Comparison of ENCODE assay signal across 8 mouse cellular contexts in the genomic region with DNA sequence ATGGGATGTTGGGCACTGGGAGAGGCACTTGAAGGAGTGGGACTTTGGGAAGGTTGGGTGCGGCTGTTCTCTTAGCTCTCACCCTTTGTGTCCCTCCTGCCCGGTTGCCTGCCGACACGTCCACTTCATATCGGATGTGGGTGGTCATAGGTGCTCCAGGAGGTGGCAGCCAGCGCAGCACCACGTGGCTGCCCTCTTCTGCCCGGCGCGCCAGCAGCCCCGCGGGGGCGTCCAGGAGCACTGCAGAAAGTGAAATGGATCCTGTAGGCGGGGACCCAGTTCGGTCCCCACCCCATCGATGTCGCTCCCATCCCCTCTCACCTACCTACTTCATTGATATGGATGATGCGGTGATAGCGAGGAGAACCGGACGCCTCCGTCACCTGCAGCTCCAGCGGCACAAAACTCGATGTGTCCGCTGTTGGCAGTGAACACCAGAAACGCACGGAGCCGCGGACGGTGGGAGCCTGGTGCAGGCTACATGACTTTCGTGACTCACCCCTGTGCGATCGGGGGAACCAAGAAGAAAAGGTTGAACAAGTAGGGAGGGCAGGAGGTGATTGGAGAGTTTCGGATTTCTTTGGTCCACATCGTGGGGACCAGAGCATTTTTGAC. TPM values are rescaled to one million over a fixed set of nuclear protein-coding genes. Genes with fewer than 3 reads are reported as not detected.
A peak's percentile ranks its signal among the peaks of the same experiment; 100 is the strongest.
DNase-seq lines count a peak whose midpoint lies in the region; ATAC-seq and TF ChIP-seq lines count a peak whose summit lies in the region.

No protein-coding gene starts in this region.

- no peak for TF ChIP-seq CTCF in lung, embryonic 14.5 days (IDR thresholded peaks at IDR 0.05; ENCODE audit: low read depth)
- TF ChIP-seq CTCF in embryonic fibroblast, embryonic 13.5 days (IDR thresholded peaks at IDR 0.05; ENCODE audit: borderline replicate concordance, insufficient read depth, low read length), result no peak
- TF ChIP-seq CTCF in kidney, postnatal 0 days (IDR thresholded peaks at IDR 0.05; ENCODE audit: low read depth), result no peak; the same call in 1 of the 2 replicates

- no peaks in the 10 kb centered on the region; the same call in 1 of the 2 replicates for H3K36me3 ChIP-seq in lung, embryonic 14.5 days (ENCODE audit: insufficient read depth)
- no peaks in the 10 kb centered on the region for H3K36me3 ChIP-seq in kidney, postnatal 0 days (ENCODE audit: insufficient read depth, low read length)
- H3K36me3 ChIP-seq in midbrain, embryonic 15.5 days (replicated peaks), result no peaks in the 10 kb centered on the region

- H3K9me3 ChIP-seq in lung, embryonic 14.5 days (ENCODE audit: low read depth, low read length), result no peaks in the 10 kb centered on the region
- no peaks in the 10 kb centered on the region for H3K9me3 ChIP-seq in kidney, postnatal 0 days (replicated peaks; ENCODE audit: low read length)
- no peaks in the 10 kb centered on the region for H3K9me3 ChIP-seq in midbrain, embryonic 15.5 days

- peak overlapping the region; percentile 77 for H3K4me2 ChIP-seq in lung, embryonic 14.5 days
- peak overlapping the region; percentile 89 for H3K4me2 ChIP-seq in kidney, postnatal 0 days (ENCODE audit: low read length)
- peak overlapping the region; percentile 65 for H3K4me2 ChIP-seq in midbrain, embryonic 15.5 days

- H3K27ac ChIP-seq in lung, embryonic 14.5 days (ENCODE audit: low read depth), result no peak overlapping the region
- no peak overlapping the region for H3K27ac ChIP-seq in embryonic fibroblast, embryonic 13.5 days (ENCODE audit: insufficient read depth, low read length)
- H3K27ac ChIP-seq in kidney, postnatal 0 days, result no peak overlapping the region
- no peak overlapping the region for H3K27ac ChIP-seq in midbrain, embryonic 15.5 days

- no peak for DNase-seq in lung, embryonic 14.5 days
- DNase-seq in lung, postnatal 10 days, result no peak
- DNase-seq in kidney, postnatal 0 days (ENCODE audit: low spot score), result no peak
- no peak for DNase-seq in MN1 (ENCODE audit: low spot score)
- no peak for DNase-seq in natural killer cell, adult 2 months (ENCODE audit: low spot score in 2 of 2)
- DNase-seq in T-cell, adult 2 months (ENCODE audit: low spot score), result no peak

- ATAC-seq in lung, embryonic 14.5 days (ENCODE audit: insufficient read depth), result no peak
- no peak for ATAC-seq in kidney, postnatal 0 days (replicated peaks; ENCODE audit: low FRiP score, low read depth)
- ATAC-seq in midbrain, embryonic 15.5 days (replicated peaks), result no peak

- peak overlapping the region; percentile 46 for H3K9ac ChIP-seq in lung, embryonic 14.5 days
- H3K9ac ChIP-seq in kidney, postnatal 0 days (ENCODE audit: low read depth, low read length), result peak overlapping the region; percentile 50; the same call in 1 of the 2 replicates
- no peak overlapping the region for H3K9ac ChIP-seq in midbrain, embryonic 15.5 days

- H3K27me3 ChIP-seq in lung, embryonic 14.5 days (ENCODE audit: insufficient read depth, low read length), result peaks cover 28% of the 10 kb centered on the region
- 0 out of 2 replicates have a peak, but pooled peaks cover 6% of the 10 kb centered on the region for H3K27me3 ChIP-seq in kidney, postnatal 0 days (ENCODE audit: insufficient read depth, low read length)
- peaks cover 51% of the 10 kb centered on the region for H3K27me3 ChIP-seq in midbrain, embryonic 15.5 days (replicated peaks)

- peak overlapping the region; percentile 45 for H3K4me3 ChIP-seq in lung, embryonic 14.5 days (ENCODE audit: low read depth, low read length)
- H3K4me3 ChIP-seq in embryonic fibroblast, embryonic 13.5 days (ENCODE audit: insufficient read depth, low read length), result peak overlapping the region; percentile 17; the same call in 1 of the 2 replicates
- peak overlapping the region; percentile 51 for H3K4me3 ChIP-seq in kidney, postnatal 0 days (replicated peaks; ENCODE audit: low read depth, low read length)
- H3K4me3 ChIP-seq in midbrain, embryonic 15.5 days, result peak overlapping the region; percentile 32

- peaks cover 5% of the 10 kb centered on the region; the same call in 1 of the 2 replicates for H3K4me1 ChIP-seq in lung, embryonic 14.5 days (ENCODE audit: insufficient read depth)
- H3K4me1 ChIP-seq in embryonic fibroblast, embryonic 13.5 days (ENCODE audit: control insufficient read depth, insufficient read depth, low read length), result no peaks in the 10 kb centered on the region
- H3K4me1 ChIP-seq in kidney, postnatal 0 days (replicated peaks; ENCODE audit: insufficient read depth, low read length), result peaks cover 29% of the 10 kb centered on the region
- H3K4me1 ChIP-seq in midbrain, embryonic 15.5 days, result peaks cover 26% of the 10 kb centered on the region

- no peak for TF ChIP-seq POLR2A in embryonic fibroblast, embryonic 13.5 days (IDR thresholded peaks at IDR 0.05; ENCODE audit: low read depth, low read length)

- WGBS in lung, embryonic 14.5 days, result under 1% methylated on average over 35 of the region's 35 CpGs
- WGBS in kidney, postnatal 0 days, result under 1% methylated on average over 35 of the region's 35 CpGs
- 2% methylated on average over 35 of the region's 35 CpGs for WGBS in midbrain, embryonic 15.5 days

RNA-seq across cellular contexts. Expression of a gene that starts 1.8 kb away (rescaled TPM):
- 5.3 and 6.4 TPM in 2 replicates for polyA plus RNA-seq in lung, embryonic 14.5 days (2014; fragmentation: Nextera tagmentation; extraction: Ambion mirVana)
- polyA plus RNA-seq in embryonic fibroblast, embryonic 13.5 days (2011; ENCODE audit: insufficient read length, low read depth, missing spikeins), result not detected in 2 replicates
- polyA plus RNA-seq in kidney, postnatal 0 days (2015; fragmentation: Nextera tagmentation; extraction: Ambion mirVana), result 16.1 and 17.2 TPM in 2 replicates
- 1.6 and 1.9 TPM in 2 replicates for polyA plus RNA-seq in midbrain, embryonic 15.5 days (2015; fragmentation: Nextera tagmentation; extraction: Ambion mirVana)

RNA-seq across cellular contexts. Expression of a gene that starts 5.9 kb away (rescaled TPM):
- polyA plus RNA-seq in lung, embryonic 14.5 days (2014; fragmentation: Nextera tagmentation; extraction: Ambion mirVana), result 10.2 and 12.2 TPM in 2 replicates
- polyA plus RNA-seq in embryonic fibroblast, embryonic 13.5 days (2011; ENCODE audit: insufficient read length, low read depth, missing spikeins), result 5.7 and 6.9 TPM in 2 replicates
- polyA plus RNA-seq in kidney, postnatal 0 days (2015; fragmentation: Nextera tagmentation; extraction: Ambion mirVana), result 7.5 and 8.1 TPM in 2 replicates
- 10.5 TPM in 2 replicates for polyA plus RNA-seq in midbrain, embryonic 15.5 days (2015; fragmentation: Nextera tagmentation; extraction: Ambion mirVana)

RNA-seq across cellular contexts. Expression of a gene that starts 24.6 kb away (rescaled TPM):
- 7.7 and 10.2 TPM in 2 replicates for polyA plus RNA-seq in lung, embryonic 14.5 days (2014; fragmentation: Nextera tagmentation; extraction: Ambion mirVana)
- 13.1 and 14.9 TPM in 2 replicates for polyA plus RNA-seq in embryonic fibroblast, embryonic 13.5 days (2011; ENCODE audit: insufficient read length, low read depth, missing spikeins)
- polyA plus RNA-seq in kidney, postnatal 0 days (2015; fragmentation: Nextera tagmentation; extraction: Ambion mirVana), result 4.3 and 4.8 TPM in 2 replicates
- polyA plus RNA-seq in midbrain, embryonic 15.5 days (2015; fragmentation: Nextera tagmentation; extraction: Ambion mirVana), result 116 and 120 TPM in 2 replicates

RNA-seq across cellular contexts. Expression of a gene that starts 27.8 kb away (rescaled TPM):
- polyA plus RNA-seq in lung, embryonic 14.5 days (2014; fragmentation: Nextera tagmentation; extraction: Ambion mirVana), result 3.8 and 5.5 TPM in 2 replicates
- 1.2 and 2.4 TPM in 2 replicates for polyA plus RNA-seq in embryonic fibroblast, embryonic 13.5 days (2011; ENCODE audit: insufficient read length, low read depth, missing spikeins)
- polyA plus RNA-seq in kidney, postnatal 0 days (2015; fragmentation: Nextera tagmentation; extraction: Ambion mirVana), result 26.8 and 29.2 TPM in 2 replicates
- polyA plus RNA-seq in midbrain, embryonic 15.5 days (2015; fragmentation: Nextera tagmentation; extraction: Ambion mirVana), result 1.1 and 1.8 TPM in 2 replicates

RNA-seq across cellular contexts. Expression of a gene that starts 34.1 kb away (rescaled TPM):
- polyA plus RNA-seq in lung, embryonic 14.5 days (2014; fragmentation: Nextera tagmentation; extraction: Ambion mirVana), result 39.5 and 40.1 TPM in 2 replicates
- 21.0 and 25.4 TPM in 2 replicates for polyA plus RNA-seq in embryonic fibroblast, embryonic 13.5 days (2011; ENCODE audit: insufficient read length, low read depth, missing spikeins)
- 82.9 and 83.7 TPM in 2 replicates for polyA plus RNA-seq in kidney, postnatal 0 days (2015; fragmentation: Nextera tagmentation; extraction: Ambion mirVana)
- polyA plus RNA-seq in midbrain, embryonic 15.5 days (2015; fragmentation: Nextera tagmentation; extraction: Ambion mirVana), result 49.3 and 52.4 TPM in 2 replicates
